Mouse (Mus musculus): Measurements from ENCODE around the gene Cops4.

Gene Cops4

GRCm38 (mm10) chr5:100518049-100519026 lies at the start of gene Cops4:
Gene Cops4, plus strand, starts transcription at chr5:100518309.
- ATAC-seq (ENCODE audit: low TSS enrichment), result peak; percentile 100

- no peak for ATAC-seq (ENCODE audit: low TSS enrichment)
These were observed 41.8 kb upstream of the Cops4 start for GRCm38 (mm10) chr5:100476328-100476727.

GRCm38 (mm10) chr5:100477604-100478003 lies 40.5 kb upstream of the Cops4 start:
- no peak for ATAC-seq (ENCODE audit: low TSS enrichment)

- ATAC-seq (ENCODE audit: low TSS enrichment), result no peak
These were observed 34.5 kb upstream of the Cops4 start for GRCm38 (mm10) chr5:100483569-100483968.

GRCm38 (mm10) chr5:100487120-100487519 lies 31.0 kb upstream of the Cops4 start:
- ATAC-seq (ENCODE audit: low TSS enrichment), result no peak

- ATAC-seq (ENCODE audit: low TSS enrichment), result no peak
These were observed 29.9 kb upstream of the Cops4 start for GRCm38 (mm10) chr5:100488231-100488630.

GRCm38 (mm10) chr5:100489340-100489739 lies 28.8 kb upstream of the Cops4 start:
- ATAC-seq (ENCODE audit: low TSS enrichment), result no peak

- no peak for ATAC-seq (ENCODE audit: low TSS enrichment)
These were observed 26.4 kb upstream of the Cops4 start for GRCm38 (mm10) chr5:100491704-100492103.

- ATAC-seq (ENCODE audit: low TSS enrichment), result peak; percentile 77
These were observed 19.5 kb upstream of the Cops4 start for GRCm38 (mm10) chr5:100498436-100499180.

GRCm38 (mm10) chr5:100499243-100499642 lies 18.9 kb upstream of the Cops4 start:
- ATAC-seq (ENCODE audit: low TSS enrichment), result no peak

- ATAC-seq (ENCODE audit: low TSS enrichment), result peak; percentile 62
These were observed 18.2 kb upstream of the Cops4 start for GRCm38 (mm10) chr5:100499831-100500304.

- ATAC-seq (ENCODE audit: low TSS enrichment), result peak; percentile 82
These were observed 17.6 kb upstream of the Cops4 start, which contains the start of gene Lin54 for GRCm38 (mm10) chr5:100500458-100500961. Gene Lin54, minus strand, starts transcription at chr5:100500639.

- ATAC-seq (ENCODE audit: low TSS enrichment), result no peak
These were observed 16.8 kb upstream of the Cops4 start for GRCm38 (mm10) chr5:100501267-100501666.

- ATAC-seq (ENCODE audit: low TSS enrichment), result no peak
These were observed 8.9 kb upstream of the Cops4 start for GRCm38 (mm10) chr5:100509247-100509646.

- ATAC-seq (ENCODE audit: low TSS enrichment), result no peak
These were observed 5.5 kb upstream of the Cops4 start for GRCm38 (mm10) chr5:100512576-100512975.

- ATAC-seq (ENCODE audit: low TSS enrichment), result peak; percentile 17; the same call in 1 of the 2 replicates
These were observed 910 bp downstream of the Cops4 start for GRCm38 (mm10) chr5:100519027-100519411.

- ATAC-seq (ENCODE audit: low TSS enrichment), result no peak
These were observed 2.1 kb downstream of the Cops4 start for GRCm38 (mm10) chr5:100520223-100520622.

- ATAC-seq (ENCODE audit: low TSS enrichment), result no peak
These were observed 5.2 kb downstream of the Cops4 start for GRCm38 (mm10) chr5:100523331-100523730.

GRCm38 (mm10) chr5:100524921-100525320 lies 6.8 kb downstream of the Cops4 start:
- ATAC-seq (ENCODE audit: low TSS enrichment), result no peak

- no peak for ATAC-seq (ENCODE audit: low TSS enrichment)
These were observed 7.5 kb downstream of the Cops4 start for GRCm38 (mm10) chr5:100525620-100526019.

GRCm38 (mm10) chr5:100526164-100526563 lies 8.1 kb downstream of the Cops4 start:
- ATAC-seq (ENCODE audit: low TSS enrichment), result peak; percentile 38; the same call in 1 of the 2 replicates

- no peak for ATAC-seq (ENCODE audit: low TSS enrichment)
These were observed 17.7 kb downstream of the Cops4 start for GRCm38 (mm10) chr5:100535826-100536225.

All from frontal cortex, adult (tissue).